Mouse (Mus musculus): ENCODE measurements around the gene Tpt1.

DNA sequence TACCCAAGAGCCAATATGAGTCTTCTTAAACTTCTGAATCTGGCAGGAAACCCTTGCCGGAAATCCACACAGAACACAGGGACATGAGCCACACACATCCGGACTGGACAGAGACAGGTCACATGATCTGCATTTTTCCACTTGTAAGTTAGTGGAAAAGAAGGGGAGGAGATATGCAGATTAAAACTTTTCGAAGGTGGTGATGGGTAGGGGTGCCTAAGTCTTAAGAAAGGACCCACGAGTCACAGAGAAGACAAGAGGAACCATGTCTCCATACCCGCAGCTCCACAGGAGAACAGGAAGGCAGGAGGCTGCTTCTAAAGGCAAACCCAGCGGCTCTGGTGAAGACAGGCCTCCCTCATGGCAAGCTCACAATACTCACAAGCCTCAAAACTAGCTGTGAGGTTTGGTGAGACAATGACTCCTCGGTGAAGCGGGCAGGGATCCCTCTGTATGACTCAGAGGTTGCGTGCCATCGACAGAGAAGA, 10.6 kb upstream of the Tpt1 start:
- TF ChIP-seq CTCF (conservative IDR thresholded peaks at IDR 0.05; ENCODE audit: low read length) = no peak
- no peak for TF ChIP-seq POU5F1 (IDR thresholded peaks at IDR 0.05; ENCODE audit: borderline replicate concordance, low read length)
